Mouse (Mus musculus) ovary, adult 18-20 months (tissue): ENCODE data around the gene Mef2b.
"Not testable (repeated sequence)": the region's sequence is repeated elsewhere in the genome, so short reads cannot be mapped to it uniquely, and the experiment has no call there.

Source experiments
- DNase-seq: peaks from one replicate; pipeline ENCODE4 v3.0.0; 2022; ENCODE audit warnings: low spot score, mixed read lengths

Gene Mef2b

DNA sequence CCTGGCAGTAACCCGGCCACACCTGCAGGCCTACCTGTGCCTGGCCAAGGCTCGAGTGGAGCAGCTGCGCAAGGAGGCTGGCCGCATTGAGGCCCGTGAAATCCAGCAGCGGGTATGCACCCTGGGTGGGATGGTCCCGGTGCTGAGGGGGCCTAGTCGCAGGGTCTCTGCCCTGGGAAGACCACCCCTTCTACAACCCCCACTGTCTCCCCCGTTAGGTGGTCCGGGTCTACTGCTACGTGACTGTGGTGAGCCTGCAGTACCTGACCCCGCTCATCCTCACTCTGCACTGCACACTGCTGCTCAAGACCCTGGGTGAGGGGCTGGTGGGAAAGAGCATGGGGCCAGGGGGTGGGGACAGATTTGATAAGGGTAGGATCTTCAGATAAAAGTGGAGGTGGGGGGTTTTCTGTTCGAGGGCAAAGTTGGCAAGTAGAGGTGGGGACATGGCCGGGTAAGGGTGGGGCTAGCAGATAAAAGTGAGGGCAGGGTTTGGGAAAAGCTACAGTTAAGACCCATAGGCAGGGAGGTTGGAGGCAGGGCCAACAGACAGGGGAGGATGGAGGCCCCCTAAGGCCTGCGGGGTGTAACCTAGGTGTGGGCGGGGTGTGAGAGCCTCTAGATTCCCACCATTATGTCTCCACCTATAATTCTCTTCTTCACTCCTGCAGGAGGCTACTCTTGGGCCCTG, 41.8 kb downstream of the Mef2b start:
- DNase-seq: no peak

- no peak for DNase-seq
Observed at GRCm38 (mm10) chr8:70181903-70182252, 42.4 kb downstream of the Mef2b start.

- DNase-seq: peak; percentile 27
Observed at GRCm38 (mm10) chr8:70183194-70183593, 43.7 kb downstream of the Mef2b start.

DNA sequence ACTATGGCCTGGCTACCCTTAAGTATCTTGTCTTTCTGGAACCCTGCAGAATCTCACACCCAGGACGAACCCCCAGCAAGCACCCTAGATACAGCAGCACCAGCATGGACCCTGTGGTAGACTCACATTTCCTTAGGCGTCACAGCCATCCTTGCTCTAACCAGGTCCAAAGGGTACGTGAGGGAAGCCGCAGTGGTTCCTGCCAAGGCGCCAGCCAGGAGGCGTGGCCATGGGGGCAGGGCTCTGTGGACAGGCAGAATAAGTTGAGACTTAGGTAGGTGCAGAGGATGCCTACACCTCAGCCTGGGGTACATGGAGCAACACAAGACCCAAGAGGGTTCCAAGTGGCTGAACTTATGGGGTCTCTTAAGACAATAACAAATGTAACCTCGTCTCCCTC, 49.2 kb downstream of the Mef2b start:
- no peak for DNase-seq

GRCm38 (mm10) chr8:70193238-70193637, 53.7 kb downstream of the Mef2b start:
- DNase-seq: no peak

GRCm38 (mm10) chr8:70194191-70194590, 54.7 kb downstream of the Mef2b start:
- DNase-seq: no peak

- no peak for DNase-seq
Observed at GRCm38 (mm10) chr8:70195762-70196161, 56.3 kb downstream of the Mef2b start.

DNA sequence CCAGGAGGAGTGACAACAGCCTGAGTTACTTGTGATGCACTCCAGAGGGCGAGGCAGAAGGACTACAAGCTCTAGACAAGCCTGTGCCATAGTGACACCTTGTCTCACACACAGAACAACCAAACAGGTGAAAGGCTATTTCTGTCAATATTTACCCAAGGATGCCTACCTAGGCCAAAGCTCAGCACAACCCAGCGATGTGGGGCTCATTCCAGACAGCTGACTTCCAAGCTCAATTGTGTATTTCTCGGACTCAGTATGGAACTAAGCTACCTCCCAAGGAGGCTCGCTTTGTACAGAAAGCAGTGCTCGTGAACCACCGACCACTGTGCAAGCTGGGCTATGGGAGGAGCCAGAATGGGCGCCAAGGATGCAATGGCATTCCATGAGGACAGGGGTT, 58.1 kb downstream of the Mef2b start:
- no peak for DNase-seq

DNA sequence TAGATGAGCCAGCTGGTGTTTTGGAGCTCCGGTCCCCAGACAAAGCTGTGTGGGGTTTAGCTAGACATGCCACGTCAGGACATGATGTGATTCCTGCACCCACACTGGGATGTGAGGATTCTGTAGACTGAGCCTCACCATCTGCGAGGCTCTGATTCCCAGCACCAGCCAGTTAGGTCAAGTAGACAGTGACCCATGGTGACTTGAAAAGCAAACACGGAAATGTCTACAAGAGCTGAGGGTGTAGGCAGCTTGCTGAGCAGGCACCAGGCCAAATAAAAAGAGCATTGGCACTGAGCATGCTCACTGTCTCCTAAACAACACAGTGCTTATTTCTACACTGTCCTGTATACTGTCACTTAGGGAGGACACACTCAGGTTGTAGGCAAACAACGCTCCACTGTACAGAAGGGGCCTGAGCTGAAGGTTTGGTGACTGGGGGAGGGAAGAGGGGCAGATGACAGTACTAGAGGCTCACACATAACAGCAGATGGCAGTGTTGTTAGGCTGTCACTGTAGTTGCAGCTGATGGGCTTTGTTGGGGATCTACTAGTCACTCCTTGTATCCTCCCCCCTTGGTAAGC, 60.7 kb downstream of the Mef2b start:
- no peak for DNase-seq

DNA sequence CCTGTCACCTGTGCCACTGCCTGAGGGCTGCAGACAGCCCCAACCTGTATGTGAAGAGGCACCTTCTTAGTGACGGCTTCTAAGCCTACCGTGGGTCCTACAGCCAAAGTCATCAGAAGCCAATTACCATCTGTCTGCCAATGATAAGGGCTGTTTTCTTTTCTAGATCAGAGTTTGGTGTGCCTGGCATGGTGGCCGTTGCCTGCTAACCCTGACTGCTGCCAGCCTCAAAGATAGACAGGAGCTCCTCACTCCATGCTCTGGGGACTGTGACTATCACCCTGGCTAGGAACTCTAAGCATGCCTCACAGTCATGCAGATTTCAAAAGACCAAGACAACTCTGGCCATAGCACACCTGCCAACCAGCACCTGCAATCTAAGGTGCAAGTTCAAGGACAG, 61.9 kb downstream of the Mef2b start:
- DNase-seq: no peak

DNA sequence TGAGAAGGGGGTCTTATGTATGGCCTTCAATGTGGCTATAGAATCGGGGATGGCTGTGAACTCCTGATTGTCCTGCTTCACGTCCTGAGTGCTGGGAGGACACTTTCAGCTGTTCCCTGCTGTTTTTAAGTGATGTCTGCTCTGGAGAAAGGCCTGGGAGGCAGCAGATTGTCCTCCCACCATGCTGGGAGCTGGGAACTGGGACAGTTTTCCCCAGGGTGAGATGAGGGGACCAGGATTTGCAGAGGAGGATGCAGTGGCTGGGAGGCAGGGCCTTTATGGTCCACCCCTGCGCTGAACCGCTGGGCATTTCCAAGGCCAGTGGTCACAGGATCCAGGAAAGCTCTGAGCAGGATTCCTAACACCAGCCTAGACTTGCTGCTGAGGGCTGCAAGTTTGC, 63.6 kb downstream of the Mef2b start:
- DNase-seq: no peak

DNA sequence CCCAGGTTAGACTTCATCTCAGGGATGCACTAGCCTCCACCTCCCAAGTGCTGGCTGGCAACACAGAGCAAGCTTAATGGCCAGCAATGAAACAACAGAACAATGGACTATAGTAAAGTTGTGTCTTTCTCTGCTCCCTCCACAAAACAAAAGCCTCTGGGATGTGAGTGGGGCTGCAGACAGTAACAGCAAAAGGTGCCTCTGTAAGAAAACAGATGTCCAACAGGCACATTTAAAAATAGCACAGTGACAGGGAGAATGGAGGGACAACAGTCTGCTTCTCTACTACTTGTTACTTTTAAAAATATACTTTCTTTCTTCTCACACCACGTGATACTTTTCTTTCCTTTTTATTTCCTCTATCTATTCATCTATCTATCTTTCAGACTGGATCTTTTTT, 65.2 kb downstream of the Mef2b start:
- DNase-seq: no peak

- DNase-seq: no peak
Observed at GRCm38 (mm10) chr8:70208130-70208529, 68.6 kb downstream of the Mef2b start.

- no peak for DNase-seq
Observed at GRCm38 (mm10) chr8:70210538-70210937, 71.0 kb downstream of the Mef2b start.

DNA sequence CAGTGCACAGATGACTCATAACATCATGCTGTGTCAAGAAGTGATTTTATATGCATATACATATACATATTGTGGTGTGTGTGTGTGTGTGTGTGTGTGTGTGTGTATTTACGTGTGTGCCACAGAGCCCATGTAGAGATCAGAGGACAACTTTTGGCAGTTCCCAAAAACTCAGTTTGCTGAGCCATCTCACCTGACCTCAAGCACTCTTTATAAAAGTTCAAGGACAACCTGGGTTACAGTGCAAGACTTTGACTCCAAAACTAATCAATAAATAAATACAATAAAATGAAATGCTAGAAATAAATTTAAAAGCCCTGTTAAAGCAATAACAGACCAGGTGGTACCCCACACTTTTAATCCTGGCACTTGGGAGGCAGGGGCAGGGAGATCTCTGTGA, 71.8 kb downstream of the Mef2b start:
- no peak for DNase-seq

- peak; percentile 29 for DNase-seq
Observed at GRCm38 (mm10) chr8:70211726-70212111, 72.2 kb downstream of the Mef2b start.

DNA sequence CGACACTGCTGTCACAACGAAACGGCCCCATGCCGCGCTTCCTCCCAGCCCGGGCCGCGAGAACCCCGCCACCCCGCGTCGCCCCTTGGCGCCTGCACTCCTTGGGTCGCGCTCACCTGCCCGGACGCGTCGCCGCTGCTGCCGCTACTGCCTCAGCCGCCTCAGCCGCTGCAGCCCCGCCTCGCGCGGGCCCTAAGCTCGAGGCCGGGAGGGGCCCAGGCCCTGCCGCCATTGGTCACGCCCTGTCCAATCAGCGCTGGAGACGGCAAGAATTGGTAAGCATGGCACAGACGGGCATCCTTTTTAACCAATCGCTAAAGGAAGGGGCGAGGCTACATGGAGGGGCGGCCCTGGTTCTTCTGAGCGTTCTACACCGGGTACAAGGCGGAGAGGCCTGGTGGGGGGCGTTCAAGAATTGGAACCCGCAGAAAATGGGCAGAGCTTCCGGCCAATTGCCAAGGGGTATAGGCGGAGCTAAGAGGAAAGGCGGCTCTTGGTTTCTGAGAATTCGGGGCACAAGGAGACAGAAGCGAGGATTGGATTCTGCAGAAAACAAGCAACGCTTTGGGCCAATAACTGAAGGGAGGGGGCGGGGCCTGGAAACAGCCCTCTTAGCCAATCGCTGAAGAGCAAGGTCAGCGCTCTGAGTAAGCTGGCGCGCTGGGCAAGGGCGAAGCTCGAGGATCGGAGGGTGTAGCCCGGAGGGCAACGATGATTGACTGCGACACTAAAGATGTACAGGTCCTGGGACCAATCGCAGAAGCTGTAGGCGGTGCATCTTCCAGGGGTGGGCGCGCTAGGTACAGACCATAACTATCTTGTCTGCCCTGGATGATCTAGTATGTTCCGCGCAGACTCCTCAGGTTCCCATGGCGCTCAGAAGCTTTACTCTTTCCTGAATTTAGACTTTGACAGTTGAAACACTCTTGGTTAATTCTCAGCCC, 72.9 kb downstream of the Mef2b start, which contains the start of gene Slc25a42:
Slc25a42 (minus strand) TSS at position 194 of the 944 bp plus-strand sequence.
- DNase-seq: peak; percentile 100

DNA sequence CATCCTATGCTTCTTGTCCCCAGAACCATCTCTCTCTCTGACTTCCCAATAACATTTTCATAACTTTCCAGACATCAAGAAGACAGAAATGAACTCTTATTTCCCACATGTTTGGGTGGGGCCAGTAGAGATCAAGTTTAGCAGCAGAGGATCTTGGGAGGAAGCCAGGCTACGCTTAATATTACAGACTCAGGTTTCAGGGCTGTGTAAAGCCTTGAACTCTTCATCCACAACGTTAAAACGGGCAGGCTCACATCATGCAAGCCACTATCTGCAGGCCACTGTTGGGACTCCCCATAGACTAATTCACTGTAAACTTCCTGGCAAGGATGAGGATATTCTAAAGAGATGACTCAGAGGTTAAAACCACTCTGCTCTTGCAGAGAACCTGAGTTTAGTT, 74.9 kb downstream of the Mef2b start:
- DNase-seq: no peak

GRCm38 (mm10) chr8:70215092-70215491, 75.6 kb downstream of the Mef2b start:
- DNase-seq: no peak

GRCm38 (mm10) chr8:70216161-70216560, 76.7 kb downstream of the Mef2b start:
- DNase-seq: not testable (repeated sequence)

GRCm38 (mm10) chr8:70216566-70216965, 77.1 kb downstream of the Mef2b start:
- DNase-seq: peak; percentile 51
